Mouse (Mus musculus): ENCODE results near the gene Paip2b. TPM values are rescaled to one million over a fixed set of nuclear protein-coding genes. Genes with fewer than 3 reads are reported as not detected.
"Not testable (repeated sequence)": the region's sequence is repeated elsewhere in the genome, so short reads cannot be mapped to it uniquely, and the experiment has no call there.

Paip2b gene
- total and polyA plus RNA-seq, 3 experiments, result 13.4 to 39.4 (median 35.4) TPM

- DNase-seq, result peak in 1 of 2 experiments; percentile 50
- H3K27ac ChIP-seq, result peak overlapping the region; percentile 98
- no peaks in the 10 kb centered on the region for H3K36me3 ChIP-seq (ENCODE audit: control insufficient read depth, insufficient read depth, low read length)
- H3K4me1 ChIP-seq (ENCODE audit: control insufficient read depth, insufficient read depth, low read length), result no peaks in the 10 kb centered on the region; the same call in 1 of the 2 replicates
- H3K27me3 ChIP-seq (ENCODE audit: control insufficient read depth, insufficient read depth, low read length), result no peaks in the 10 kb centered on the region
- no peak for TF ChIP-seq POLR2A (IDR thresholded peaks at IDR 0.05; ENCODE audit: insufficient read depth, low read depth, low read length)
- no peaks in the 10 kb centered on the region for H3K79me2 ChIP-seq (replicated peaks; ENCODE audit: control insufficient read depth, insufficient read depth, low read length)
- H3K9ac ChIP-seq (ENCODE audit: low read depth, low read length), result peak overlapping the region; percentile 75
- H3K4me3 ChIP-seq, result peak overlapping the region; percentile 72
- intact Hi-C loops (cut with DNase I), result loop anchor here (2.0 kb wide), 2 partner anchors 17 to 35 kb away; partner anchors contain the start of gene Paip2b
- under 1% methylated on average over 13 of the region's 13 CpGs for WGBS
These were observed 36.0 kb downstream of the Paip2b start for GRCm38 (mm10) chr6:83795492-83795900.

DNA sequence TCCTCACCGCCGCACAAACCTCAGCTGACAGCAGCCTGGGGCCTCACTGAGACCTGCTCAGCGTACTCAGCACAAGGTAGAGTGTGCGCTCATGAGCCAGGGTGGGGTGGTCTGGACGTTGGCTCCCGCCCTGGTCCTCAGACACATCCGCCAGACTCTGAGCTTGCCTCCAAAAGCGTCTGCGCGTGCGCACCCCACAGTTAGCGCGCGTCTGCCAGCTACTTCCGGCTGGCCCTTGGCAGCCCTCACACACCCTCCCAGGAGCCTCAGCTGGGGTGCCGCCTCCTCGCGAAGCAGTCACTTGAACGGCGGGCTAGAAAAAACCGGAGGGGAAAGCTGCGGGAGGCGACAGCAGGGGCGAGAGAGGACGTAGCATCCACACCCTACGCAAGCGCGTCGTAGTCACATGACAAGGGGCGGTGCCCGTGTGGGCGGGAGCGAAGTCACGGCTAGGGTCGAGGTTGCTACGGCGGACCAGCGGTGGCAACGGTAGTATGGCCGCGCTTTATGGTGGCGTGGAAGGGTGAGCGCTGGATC, 36.7 kb downstream of the Paip2b start, which contains the start of gene Nagk:
TSS of gene Nagk (plus strand) at position 223 of the 537 bp plus-strand sequence.
- under 1% methylated on average over 43 of the region's 43 CpGs for WGBS
- intact Hi-C loops (cut with DNase I), result loop anchor here (2.0 kb wide), 2 partner anchors 16 to 36 kb away; partner anchors contain the start of gene Paip2b

DNA sequence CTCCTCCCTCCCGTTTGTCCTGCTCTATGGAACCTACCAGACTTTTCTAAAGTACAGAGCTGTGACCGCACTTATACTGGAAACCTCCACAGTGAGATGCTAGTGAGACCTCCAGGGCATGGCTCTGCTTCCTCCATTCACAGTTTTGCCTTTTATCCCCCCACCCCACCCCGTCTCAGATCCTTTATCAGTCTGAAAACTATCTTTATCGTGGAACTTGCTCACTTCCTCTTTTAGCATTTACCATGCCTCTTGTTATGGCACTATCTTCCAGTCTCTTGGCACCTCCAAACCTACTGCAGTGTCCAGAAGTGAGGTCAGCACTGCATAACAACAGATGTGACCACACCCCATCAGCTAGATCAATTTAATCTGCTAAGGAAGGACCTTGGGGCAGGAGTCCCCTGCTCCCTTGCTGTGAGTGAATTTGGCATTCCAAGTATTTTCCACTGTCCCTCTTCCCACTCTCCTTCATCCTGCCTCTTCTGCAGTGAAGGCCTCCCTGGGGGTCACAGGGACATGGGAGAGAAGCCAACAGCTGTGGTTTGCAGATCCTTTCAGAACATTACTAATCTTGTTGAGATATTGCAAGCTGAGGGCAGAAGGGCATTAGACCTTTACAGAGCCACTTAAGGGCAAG, 40.2 kb downstream of the Paip2b start:
- no peak overlapping the region for H3K27ac ChIP-seq
- intact Hi-C loops (cut with DNase I), result no loop called here

More for the DNA sequence above, 36.7 kb downstream of the Paip2b start, which contains the start of gene Nagk:
- peak; percentile 86 for TF ChIP-seq POLR2A (IDR thresholded peaks at IDR 0.05; ENCODE audit: insufficient read depth, low read depth, low read length)
- TF ChIP-seq CTCF (IDR thresholded peaks at IDR 0.05), result no peak
- Histone ChIP-seq H3K9ac (ENCODE audit: low read depth, low read length) (peak within 1 kb of the TSS; percentile 75), H3K4me3 (peak within 1 kb of the TSS; percentile 72), H3K4me1 (ENCODE audit: control insufficient read depth, insufficient read depth, low read length) (no peaks in the 10 kb centered on the region; the same call in 1 of the 2 replicates), H3K79me2 (replicated peaks; ENCODE audit: control insufficient read depth, insufficient read depth, low read length) (no peaks in the 10 kb centered on the region), H3K27ac (peak within 1 kb of the TSS; percentile 98), H3K36me3 (ENCODE audit: control insufficient read depth, insufficient read depth, low read length) (no peaks in the 10 kb centered on the region), H3K27me3 (ENCODE audit: control insufficient read depth, insufficient read depth, low read length) (no peaks in the 10 kb centered on the region)
- DNase-seq, result peak; percentile 94 to 95

GRCm38 (mm10) chr6:83790533-83790932, 41.0 kb downstream of the Paip2b start:
- H3K9ac ChIP-seq (ENCODE audit: low read depth, low read length); H3K79me2 ChIP-seq (replicated peaks; ENCODE audit: control insufficient read depth, insufficient read depth, low read length); DNase-seq; H3K4me3 ChIP-seq; H3K27ac ChIP-seq; H3K27me3 ChIP-seq (ENCODE audit: control insufficient read depth, insufficient read depth, low read length); H3K4me1 ChIP-seq (ENCODE audit: control insufficient read depth, insufficient read depth, low read length); intact Hi-C loops (cut with DNase I); H3K36me3 ChIP-seq (ENCODE audit: control insufficient read depth, insufficient read depth, low read length): not testable (repeated sequence)
- WGBS, result 75% methylated on average over 5 of the region's 5 CpGs

More for the DNA sequence above, 40.2 kb downstream of the Paip2b start:
- Histone ChIP-seq H3K9ac (ENCODE audit: low read depth, low read length) (no peak overlapping the region), H3K4me1 (ENCODE audit: control insufficient read depth, insufficient read depth, low read length) (no peaks in the 10 kb centered on the region; the same call in 1 of the 2 replicates), H3K4me3 (no peak overlapping the region), H3K27me3 (ENCODE audit: control insufficient read depth, insufficient read depth, low read length) (no peaks in the 10 kb centered on the region), H3K79me2 (replicated peaks; ENCODE audit: control insufficient read depth, insufficient read depth, low read length) (no peaks in the 10 kb centered on the region), H3K36me3 (ENCODE audit: control insufficient read depth, insufficient read depth, low read length) (no peaks in the 10 kb centered on the region)
- no peak for TF ChIP-seq EP300 (IDR thresholded peaks at IDR 0.05; ENCODE audit: insufficient read depth, low read depth, low read length)
- TF ChIP-seq POLR2A (IDR thresholded peaks at IDR 0.05; ENCODE audit: insufficient read depth, low read depth, low read length), result no peak
- TF ChIP-seq CTCF (IDR thresholded peaks at IDR 0.05), result no peak
- WGBS, result 36% methylated on average over 4 of the region's 4 CpGs
- no peak for DNase-seq

DNA sequence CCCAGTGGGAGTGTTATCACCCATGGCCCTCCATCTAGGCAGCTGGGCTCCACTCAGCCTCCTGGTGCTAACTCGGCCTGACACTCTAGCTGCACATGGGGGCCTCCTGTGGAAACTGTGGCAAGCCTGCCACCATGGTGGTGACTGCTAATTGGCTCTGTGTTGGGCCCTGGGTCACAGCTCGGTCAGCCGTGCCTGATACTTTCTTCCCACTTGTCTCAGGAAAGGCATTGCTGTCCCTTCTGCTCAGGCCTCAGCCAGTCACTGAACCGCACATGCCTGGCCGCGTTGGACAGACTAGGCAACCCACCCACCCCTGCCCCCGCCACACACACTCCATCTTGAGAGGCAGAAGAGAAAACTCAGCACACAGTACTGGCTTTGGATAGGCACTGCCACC, 43.0 kb downstream of the Paip2b start:
- intact Hi-C loops (cut with DNase I), result no loop called here
- no peaks in the 10 kb centered on the region for H3K79me2 ChIP-seq (replicated peaks; ENCODE audit: control insufficient read depth, insufficient read depth, low read length)
- H3K4me3 ChIP-seq, result no peak overlapping the region
- H3K27me3 ChIP-seq (ENCODE audit: control insufficient read depth, insufficient read depth, low read length), result no peaks in the 10 kb centered on the region
- no peak overlapping the region for H3K9ac ChIP-seq (ENCODE audit: low read depth, low read length)
- WGBS, result 91% methylated on average over 7 of the region's 7 CpGs
- no peak for TF ChIP-seq CTCF (IDR thresholded peaks at IDR 0.05)
- TF ChIP-seq POLR2A (IDR thresholded peaks at IDR 0.05; ENCODE audit: insufficient read depth, low read depth, low read length), result no peak
- TF ChIP-seq EP300 (IDR thresholded peaks at IDR 0.05; ENCODE audit: insufficient read depth, low read depth, low read length), result no peak
- no peaks in the 10 kb centered on the region for H3K4me1 ChIP-seq (ENCODE audit: control insufficient read depth, insufficient read depth, low read length)
- no peaks in the 10 kb centered on the region for H3K36me3 ChIP-seq (ENCODE audit: control insufficient read depth, insufficient read depth, low read length)
- no peak for DNase-seq
- H3K27ac ChIP-seq, result no peak overlapping the region

DNA sequence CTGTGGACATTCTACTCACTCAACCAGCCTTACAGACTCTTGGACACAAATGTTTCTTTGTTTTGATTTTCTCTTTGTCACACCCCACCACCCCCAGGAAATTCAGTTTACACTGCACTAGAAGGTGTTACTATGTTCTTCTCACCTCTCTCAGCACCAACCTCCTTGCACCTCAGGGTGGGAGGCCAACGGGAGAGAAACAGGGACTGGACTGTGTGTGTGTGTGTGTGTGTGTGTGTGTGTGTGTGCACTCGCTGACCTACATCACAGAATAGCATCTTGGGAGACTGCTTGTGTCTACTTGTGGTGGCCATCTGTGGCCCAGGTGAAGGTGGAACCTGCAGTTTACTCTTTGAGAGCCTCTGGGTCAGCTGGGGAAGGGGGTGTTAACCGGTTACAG, 45.1 kb downstream of the Paip2b start:
- no peak for DNase-seq
- Histone ChIP-seq H3K4me3 (no peak overlapping the region), H3K27ac (no peak overlapping the region), H3K36me3 (ENCODE audit: control insufficient read depth, insufficient read depth, low read length) (no peaks in the 10 kb centered on the region), H3K4me1 (ENCODE audit: control insufficient read depth, insufficient read depth, low read length) (no peaks in the 10 kb centered on the region), H3K9ac (ENCODE audit: low read depth, low read length) (no peak overlapping the region), H3K27me3 (ENCODE audit: control insufficient read depth, insufficient read depth, low read length) (no peaks in the 10 kb centered on the region), H3K79me2 (replicated peaks; ENCODE audit: control insufficient read depth, insufficient read depth, low read length) (no peaks in the 10 kb centered on the region)
- WGBS, result 74% methylated on average over 3 of the region's 3 CpGs
- intact Hi-C loops (cut with DNase I), result no loop called here
- no peak for TF ChIP-seq CTCF (IDR thresholded peaks at IDR 0.05)
- no peak for TF ChIP-seq EP300 (IDR thresholded peaks at IDR 0.05; ENCODE audit: insufficient read depth, low read depth, low read length)
- TF ChIP-seq POLR2A (IDR thresholded peaks at IDR 0.05; ENCODE audit: insufficient read depth, low read depth, low read length), result no peak
